Mouse (Mus musculus): ENCODE data around the gene Fam32a.

The Fam32a gene

DNA sequence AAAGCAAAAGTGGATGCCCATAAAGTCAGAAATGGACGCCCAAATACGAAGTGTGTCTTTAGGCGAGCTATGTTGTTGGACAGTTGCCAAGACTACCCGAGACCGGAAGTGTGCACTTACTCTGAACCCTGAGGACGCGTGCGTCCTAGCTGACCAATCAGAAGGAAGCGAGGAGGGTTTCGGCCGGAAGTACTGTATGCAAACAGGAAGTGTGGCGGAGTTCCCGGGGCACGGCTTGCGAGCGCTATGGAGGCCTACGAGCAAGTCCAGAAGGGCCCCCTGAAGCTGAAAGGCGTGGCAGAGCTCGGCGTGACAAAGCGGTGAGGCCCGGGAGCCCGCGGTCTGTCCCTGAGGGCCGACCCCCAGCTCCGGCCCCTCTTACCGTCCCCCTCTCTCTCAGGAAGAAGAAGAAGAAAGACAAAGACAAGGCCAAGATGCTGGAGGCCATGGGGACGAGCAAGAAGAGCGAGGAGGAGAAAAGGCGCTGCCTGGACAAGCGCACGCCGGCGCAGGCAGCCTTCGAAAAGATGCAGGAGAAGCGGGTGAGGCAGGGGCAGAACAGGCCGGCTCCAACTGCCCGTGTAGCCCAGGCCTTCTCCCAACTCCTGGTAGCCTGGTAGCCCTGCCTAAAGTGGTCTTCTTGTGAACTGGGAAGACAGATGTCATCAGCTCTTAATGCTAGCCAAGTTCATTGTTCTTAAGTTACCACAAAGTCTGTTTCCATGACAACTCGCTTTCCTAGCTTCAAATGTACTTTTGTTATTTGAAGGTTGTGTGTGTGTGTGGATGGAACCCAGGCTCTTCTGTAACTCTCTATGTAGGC is at the start of gene Fam32a:
Gene Fam32a (plus strand): TSS at position 190 of the 823 bp plus-strand sequence.
- DNase-seq (ENCODE audit: extremely low spot score): peak; percentile 88

DNA sequence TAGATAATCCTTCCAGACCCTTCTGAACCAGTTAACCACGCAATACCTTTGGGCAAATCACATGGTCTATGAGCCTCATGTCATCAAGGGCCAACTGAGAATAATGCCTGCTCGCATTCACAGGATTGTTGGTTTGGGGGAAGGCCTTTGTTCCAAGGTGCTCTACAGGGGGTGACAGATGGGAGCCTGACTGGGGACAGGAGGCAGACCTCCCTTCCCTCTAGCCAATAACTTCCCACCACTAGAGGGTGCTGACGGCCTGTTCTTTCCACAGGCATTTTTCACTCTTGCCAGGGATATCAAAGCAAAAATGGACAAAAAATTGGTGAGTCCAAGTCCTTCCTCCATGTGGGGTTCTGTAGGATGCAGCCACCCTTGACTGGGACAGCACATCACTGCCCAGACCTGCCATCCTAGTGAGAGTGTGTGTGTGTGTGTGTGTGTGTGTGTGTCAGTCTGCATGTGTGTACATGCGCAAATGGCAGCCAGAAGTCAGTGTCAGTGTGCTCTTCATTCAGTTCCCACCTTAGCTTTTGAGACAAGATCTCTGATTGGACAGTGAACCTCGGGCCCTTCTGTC is 42.1 kb upstream of the Fam32a start:
- peak; percentile 67 for DNase-seq (ENCODE audit: extremely low spot score)

DNA sequence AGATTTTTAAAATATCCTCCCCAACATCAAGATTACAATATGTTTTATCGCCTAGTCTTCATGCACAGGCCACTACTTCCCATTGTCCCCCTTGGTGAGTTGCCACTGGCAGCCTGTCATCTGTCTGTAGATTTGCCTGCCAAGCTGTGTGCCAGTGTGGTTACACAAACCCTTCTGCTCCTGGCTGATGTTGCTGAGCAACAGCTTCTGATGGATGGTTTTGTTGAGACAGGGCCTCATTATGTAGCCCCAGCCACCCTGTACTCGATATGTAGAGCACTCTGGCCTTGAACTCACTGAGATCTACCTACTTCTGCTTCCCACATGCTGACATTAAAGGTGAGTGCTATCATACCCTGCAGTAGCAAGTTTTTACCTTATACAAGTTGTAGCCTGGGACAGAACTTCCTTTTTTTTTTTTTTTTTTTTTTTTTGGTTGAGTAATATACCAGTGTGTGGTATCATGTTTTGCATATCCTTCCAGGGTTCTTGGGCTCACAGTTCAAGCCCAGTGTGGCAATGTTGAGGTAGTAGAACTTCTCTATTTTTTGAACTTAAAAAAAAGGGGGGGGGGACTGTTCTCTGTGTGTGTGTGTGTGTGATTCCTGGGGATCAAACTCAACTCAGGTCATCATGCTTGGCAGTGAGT is 35.9 kb upstream of the Fam32a start:
- DNase-seq (ENCODE audit: extremely low spot score): no peak

DNA sequence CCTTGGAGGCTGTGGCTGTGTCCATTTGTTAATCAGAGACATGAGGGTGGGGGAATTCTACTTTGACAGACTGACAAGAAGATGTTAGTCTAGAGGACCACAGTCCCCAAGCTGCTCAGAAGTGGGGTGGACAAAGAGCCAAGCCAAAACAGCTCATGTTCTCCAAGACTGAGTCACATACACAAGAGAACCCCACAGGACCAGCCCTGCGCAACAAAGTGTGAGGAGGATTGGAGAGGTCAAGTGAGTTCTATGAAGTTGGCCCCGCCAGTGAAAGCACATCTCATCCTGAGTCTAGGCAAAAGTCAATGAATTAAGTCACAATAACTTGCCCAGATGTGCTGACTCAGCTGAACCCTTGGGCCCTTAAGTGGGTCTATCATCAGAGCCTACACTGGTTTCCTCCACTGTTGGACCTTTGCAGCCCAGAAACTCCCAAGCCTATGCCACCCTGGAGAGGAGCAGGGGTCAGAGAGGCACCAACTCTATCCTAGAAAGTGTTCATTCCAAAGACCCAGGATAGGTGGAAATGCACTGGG is 31.7 kb upstream of the Fam32a start:
- no peak for DNase-seq (ENCODE audit: extremely low spot score)

DNA sequence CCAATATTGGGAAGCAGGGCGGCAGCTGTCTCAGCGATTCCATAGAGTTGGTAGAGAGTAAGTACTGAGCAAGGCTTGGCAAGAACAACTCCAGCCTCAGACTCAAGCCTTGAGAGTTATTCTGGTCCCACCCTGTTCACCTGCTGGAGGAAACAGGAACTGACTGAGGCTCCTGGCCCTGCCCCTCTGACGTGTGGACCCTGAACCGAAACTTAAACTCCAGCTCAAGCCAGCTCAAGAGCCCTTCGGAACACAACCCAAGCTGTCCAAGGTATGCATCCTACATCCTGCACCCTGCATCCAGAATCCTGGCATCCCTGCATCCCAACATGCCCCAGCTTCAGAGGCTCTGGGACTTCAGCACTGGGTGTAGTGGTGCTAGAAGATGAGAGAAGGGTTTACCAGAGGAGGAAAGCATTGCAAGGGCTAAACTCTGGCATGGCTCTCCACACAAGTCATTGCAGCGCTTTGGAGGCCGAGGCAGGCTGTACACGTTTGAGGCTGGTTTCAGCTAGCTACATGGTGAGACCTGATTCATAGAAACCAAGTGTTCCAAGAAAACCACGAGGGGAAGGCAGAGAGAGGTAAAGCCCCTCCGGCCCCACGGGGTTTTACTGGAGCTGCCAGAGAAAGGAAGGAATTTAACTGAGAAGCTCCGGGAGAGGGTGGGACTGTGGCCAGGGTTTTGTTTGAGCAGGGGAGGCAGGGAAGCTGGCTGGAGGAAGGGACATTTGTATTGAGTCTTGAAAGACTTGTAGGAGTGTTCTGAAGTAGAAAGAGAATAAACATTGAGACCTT is 29.9 kb upstream of the Fam32a start, which contains the start of gene Hsh2d:
Gene Hsh2d (plus strand): TSS at position 222 of the 798 bp plus-strand sequence.
- no peak for DNase-seq (ENCODE audit: extremely low spot score)

DNA sequence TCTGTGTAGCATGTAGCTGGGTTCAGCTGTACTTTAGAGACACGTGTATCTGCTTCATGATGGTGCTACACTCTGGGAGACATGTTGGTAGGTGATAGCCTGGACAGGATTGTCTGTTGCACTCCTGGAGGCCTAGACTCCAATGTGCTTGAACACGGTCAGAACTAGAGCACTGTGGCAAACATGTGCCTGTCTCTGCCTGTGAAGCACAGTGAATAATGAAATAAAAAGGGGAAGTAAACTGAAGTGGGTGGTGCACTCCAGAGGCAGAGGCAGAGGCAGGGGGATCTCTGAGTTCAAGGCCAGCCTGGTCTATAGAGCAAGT is 29.4 kb upstream of the Fam32a start:
- no peak for DNase-seq (ENCODE audit: extremely low spot score)

DNA sequence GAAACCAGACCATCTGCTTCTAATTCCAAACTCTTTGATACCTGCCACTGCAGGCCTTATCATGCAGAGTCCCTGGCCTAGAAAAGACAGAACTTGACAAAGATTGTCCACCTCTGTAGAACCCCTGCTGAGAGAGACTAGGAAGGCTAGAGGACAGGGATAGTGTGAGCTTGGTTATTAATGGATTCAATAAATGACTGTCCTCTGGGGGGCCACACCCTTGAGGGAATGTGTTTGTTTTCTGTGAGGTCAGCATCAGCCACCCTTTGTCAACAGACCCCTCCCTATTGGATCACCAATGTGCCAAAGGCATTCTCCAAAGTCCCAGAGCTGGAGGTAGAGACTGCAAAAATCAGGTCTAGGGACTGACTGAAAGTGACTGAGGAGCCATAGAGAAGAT is 27.5 kb upstream of the Fam32a start:
- no peak for DNase-seq (ENCODE audit: extremely low spot score)

DNA sequence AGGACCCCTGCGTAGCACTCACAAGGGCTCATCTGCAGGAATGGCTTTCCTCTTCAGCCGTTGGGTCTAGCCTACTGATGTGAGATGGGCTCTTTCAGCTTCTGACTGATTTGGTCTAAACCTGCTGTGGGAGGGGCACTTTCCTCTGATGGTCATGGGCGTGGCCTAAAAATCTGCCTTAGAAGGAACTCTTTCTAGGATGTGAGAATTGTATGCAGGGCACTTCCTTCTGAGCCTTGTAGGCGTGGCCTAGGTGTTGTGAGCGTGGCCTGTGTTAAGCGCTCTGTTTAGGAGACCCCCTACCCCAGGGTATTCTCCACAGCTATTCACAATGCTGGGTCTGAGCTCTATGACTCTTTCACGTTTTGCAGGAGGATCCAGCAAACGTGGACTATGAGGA is 21.5 kb upstream of the Fam32a start:
- DNase-seq (ENCODE audit: extremely low spot score): no peak

DNA sequence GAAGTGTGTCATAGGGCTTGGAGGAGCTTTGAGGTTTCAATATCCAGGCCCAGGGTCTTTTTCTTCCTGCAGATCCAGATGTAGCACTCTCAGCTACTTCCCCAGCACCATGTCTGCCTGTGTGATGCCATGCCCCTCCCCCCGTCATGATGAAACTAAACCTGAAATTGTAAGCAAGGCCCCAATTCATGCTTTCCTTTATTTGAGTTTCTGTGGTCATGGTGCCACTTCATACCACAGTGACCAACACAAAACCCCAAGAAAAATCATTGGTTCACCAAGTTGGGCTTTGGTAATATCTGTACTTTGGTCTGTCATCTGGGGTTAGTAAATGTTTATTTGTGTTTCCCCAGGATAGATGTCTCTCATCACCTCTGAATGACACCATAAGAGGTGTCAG is 10.9 kb upstream of the Fam32a start:
- DNase-seq (ENCODE audit: extremely low spot score): no peak

DNA sequence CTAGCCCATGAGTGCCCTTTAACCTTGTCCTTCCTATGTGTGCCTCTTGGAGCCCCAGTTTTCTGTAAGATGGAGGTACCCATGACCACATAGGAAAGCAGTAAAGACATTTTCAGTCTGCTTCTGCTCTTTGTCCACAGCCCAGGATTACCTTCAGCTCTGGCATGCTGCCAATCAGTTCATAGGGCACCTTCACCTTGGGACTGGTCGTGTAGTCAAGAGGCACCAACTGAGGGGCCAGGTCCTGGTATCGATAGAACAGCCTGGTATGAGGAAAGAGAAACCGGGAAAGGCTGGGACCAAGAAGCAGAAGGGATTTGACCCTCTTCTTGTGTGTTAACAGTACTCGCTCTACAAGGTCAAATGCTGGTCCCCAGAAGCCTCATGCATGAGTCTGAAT is 9.3 kb upstream of the Fam32a start:
- no peak for DNase-seq (ENCODE audit: extremely low spot score)

DNA sequence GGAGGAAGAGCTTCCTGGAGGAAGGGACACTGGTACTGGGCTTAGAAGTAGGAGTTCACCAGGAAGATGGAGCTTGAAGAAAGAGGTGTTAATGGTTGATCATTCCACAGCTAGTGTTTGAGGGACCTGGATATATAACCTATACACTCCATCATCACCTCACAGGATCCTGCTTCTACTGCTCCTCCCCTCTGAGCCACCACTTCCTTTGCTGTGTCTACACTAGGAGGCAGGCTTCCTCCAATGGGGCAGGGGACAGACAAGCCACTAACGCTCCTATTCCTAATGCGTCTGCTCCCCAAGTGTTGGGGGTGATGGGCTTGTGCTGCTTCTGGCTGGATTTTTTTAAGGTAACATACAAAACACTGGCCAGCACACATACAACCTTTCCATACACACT is 8.8 kb upstream of the Fam32a start:
- DNase-seq (ENCODE audit: extremely low spot score): no peak

DNA sequence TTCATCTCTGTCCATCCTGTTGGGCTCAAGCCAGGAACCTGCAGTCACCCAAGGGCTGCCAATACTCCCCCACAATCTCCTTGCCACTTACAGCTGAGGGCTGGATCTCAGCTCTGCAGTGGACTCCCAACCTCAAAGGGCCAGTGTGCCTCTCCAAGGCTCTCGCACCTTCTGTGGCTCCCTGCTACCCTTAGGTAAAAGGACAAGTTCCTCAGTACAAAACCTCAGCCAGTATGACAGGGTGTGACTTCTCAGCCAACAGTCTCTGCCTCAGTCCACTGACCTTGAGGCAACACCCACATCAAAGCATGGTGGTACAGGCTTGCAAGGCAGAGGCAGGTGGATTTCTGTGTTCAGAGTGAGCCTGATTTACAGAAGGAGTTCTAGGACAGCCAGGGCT is 7.7 kb upstream of the Fam32a start:
- DNase-seq (ENCODE audit: extremely low spot score): no peak

DNA sequence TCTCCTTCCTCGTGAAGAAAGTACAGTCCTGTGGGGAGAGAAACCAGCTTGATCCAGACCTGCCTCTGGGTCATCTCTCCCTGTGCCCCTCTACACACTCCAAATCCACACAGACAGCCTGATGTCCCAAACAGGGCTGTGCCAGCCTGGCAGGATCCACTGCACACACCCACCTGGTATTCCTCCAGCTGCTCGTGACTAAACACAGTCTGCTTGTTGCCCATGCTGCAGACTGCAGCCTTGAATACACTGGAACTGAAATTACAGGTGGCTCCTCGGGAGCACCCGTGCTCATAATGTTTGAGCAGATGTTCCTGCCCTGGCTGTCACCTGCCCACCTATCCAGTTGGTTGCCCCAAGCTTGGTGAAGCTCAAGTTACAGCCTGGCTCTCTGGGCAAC is 6.8 kb upstream of the Fam32a start, which contains the start of gene Cib3:
Gene Cib3 (minus strand): TSS at position 87 of the 400 bp plus-strand sequence.
- no peak for DNase-seq (ENCODE audit: extremely low spot score)

DNA sequence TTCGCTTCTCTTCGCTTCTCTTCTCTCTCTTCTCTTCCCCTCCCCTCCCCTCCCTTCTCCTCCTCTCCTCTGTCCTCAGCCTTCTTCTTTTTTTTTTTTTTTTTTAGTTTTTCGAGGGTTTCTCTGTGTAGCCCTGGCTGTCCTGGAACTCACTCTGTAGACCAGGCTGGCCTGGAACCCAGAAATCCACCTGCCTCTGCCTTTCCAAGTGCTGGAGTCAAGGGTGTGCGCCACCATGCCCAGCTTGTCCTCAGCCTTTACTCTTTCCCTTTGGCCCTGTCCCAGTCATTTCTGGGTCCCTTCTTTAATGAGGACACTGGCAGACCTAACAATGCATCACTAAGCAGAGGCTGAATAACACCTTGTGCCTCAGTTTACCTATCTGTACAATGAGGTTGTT is 6.0 kb upstream of the Fam32a start, which contains the start of gene Gm11034:
Gene Gm11034 (minus strand): TSS at position 101 of the 400 bp plus-strand sequence.
- no peak for DNase-seq (ENCODE audit: extremely low spot score)

DNA sequence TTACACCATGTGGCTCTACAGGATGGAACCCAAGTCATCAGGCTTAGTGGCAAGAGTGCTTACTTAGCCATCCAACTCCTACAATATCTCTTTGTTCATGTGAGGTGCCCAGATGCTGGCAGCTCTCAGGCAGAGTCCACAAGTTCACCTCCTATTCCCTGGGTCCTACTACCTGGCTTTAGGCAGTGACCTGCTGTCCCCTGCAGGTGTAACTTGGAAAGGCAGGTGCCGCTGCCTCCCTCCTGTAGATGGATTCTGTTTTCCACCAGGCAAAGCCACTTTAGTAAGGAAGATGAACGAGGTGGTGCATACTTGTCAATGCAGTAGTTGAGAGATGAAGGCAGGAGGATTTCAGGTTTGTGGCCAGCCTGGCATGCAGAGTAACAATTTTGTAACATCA is 4.5 kb upstream of the Fam32a start:
- no peak for DNase-seq (ENCODE audit: extremely low spot score)

DNA sequence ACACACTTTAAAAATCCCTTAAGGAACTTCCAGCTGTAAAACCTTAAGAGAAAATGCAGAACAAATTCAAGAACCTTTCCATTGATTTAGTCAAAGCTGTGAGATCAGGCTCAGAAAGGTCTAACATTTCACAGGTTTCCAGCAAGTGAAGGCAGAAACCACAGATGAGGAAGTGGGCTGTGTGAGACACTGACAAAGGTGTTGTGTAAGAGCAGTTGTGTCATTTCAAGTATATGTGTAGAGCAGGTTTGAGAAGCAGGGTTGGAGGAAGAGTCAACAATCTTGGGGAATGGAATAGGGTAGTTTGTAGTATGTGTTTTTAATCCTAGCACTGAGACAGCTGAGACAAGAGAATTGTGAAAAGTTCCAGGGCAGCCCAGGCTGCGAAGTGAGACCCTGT is 3.7 kb upstream of the Fam32a start:
- no peak for DNase-seq (ENCODE audit: extremely low spot score)

DNA sequence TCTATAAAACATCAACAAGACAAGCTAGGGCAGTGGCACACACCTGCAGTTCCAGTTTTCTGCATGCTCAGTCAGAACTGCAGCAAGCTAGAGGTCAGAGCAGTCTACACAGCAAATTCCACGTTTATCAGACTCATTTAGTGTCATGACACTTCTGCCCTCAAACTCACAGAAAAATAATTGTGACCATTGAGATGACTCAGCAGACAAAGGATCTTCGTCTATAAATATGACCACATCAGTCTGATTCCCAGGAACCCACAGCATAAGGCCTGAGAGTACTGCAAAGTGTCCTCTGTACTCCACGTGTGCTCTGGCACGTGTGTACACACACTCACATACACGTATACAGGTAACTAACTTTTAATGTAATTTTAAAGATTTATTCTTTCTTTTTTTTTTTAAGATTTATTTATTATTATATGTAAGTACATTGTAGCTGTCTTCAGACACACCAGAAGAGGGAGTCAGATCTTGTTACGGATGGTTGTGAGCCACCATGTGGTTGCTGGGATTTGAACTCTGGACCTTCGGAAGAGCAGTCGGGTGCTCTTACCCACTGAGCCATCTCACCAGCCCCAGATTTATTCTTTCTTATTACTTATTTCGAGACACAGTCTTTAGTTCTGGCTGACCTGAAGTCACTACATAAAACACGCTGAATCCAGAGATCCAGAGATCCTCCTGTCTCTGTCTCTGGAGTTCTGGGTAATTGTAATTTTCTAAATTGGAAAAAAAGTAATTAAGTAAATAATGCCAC is 569 bp upstream of the Fam32a start:
- no peak for DNase-seq (ENCODE audit: extremely low spot score)

DNA sequence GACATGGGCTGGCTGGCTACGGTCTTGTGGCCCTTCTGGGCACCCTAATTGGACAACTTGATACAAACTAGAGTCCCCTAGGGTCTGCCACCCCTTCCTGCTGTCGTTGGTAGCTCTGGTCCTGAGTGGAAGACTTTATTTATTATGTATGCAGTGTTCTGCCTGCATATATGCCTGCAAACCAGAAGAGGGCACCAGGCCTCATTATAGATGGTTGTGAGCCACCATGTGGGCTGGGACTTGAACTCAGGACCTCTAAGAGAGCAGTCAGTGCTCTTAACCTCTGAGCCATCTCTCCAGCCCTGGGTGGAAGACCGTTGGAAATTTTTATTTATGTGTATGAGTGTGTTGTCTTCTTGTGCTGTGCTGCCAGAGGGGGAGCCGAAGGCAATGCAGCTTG is 1.2 kb downstream of the Fam32a start:
- DNase-seq (ENCODE audit: extremely low spot score): no peak

DNA sequence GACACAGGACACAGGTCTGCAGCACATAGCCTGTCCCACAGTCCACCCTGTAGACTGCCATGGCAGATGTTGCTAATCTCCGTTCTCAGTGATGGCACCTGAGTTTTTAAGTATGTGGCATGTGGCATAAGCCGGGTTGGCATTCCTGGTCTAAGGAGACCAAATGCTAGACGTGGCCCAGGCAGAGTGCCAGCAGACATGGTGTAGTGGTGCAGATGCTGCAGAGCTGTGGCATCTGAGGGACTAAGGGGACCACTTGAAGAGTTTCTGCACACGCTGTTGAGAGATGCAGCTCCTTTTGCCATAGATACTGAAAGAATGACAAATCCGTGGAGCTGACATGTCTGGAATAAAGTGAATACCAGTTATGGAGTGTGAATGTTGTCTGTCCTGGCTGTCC is 3.1 kb downstream of the Fam32a start:
- DNase-seq (ENCODE audit: extremely low spot score): no peak

DNA sequence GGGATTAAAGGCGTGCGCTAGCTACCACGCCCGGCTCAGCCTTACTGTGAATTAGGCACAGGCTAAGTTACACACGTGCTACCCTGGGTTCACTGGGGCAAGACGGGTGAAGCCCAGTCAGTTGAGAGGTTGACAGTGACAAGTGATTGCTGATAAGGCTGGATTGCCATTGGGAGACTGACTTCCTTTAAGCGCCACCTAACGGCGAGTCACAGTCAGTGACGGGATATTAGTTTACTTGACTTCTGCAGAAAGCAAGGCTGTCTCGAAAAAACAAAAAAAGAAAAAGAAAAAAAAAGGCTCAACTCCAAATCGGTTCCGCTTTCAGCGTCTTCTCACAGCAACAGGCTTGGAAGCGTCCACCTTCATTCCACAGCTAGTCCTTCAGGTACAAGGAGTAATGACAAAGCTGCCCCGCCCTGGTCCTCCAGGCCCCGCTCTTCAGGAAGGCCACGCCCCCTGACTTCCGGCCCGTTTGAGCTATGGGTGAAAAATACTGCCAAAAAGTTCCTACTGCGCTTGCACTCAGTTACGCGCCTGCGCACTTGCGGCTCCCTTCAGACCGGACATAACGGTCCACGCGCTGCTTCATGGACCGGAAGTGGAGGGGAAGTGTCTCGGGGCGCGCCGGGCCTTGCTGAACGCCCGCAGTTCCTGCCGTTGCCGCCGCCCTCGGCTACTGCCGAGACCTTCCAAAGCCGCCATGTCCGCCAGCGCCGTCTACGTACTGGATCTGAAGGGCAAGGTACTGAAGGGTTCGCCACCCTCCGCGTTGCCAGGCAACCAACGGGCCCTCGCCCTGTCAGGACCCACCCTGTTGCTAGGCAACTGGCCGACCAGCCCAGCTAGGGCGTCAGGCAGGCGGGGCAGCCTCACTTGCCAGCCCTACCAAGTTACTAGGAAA is 20.2 kb downstream of the Fam32a start, which contains the start of gene Ap1m1:
Gene Ap1m1 (plus strand): TSS at position 520 of the 904 bp plus-strand sequence.
- peak; percentile 98 for DNase-seq (ENCODE audit: extremely low spot score)
